Mouse (Mus musculus) stomach, postnatal 0 days (tissue): ENCODE measurements around the gene Kcna2.

Experiments used
- CTCF ChIP-seq: IDR thresholded peaks from 2 replicates; pipeline ENCODE4 v1.5.1; 2016; ENCODE audit warnings: antibody characterized with exemption, low read depth, mild to moderate bottlenecking, moderate library complexity
- EP300 ChIP-seq: optimal IDR thresholded peaks from 2 replicates; pipeline ENCODE3; 2016; ENCODE audit warnings: antibody characterized with exemption

DNA sequence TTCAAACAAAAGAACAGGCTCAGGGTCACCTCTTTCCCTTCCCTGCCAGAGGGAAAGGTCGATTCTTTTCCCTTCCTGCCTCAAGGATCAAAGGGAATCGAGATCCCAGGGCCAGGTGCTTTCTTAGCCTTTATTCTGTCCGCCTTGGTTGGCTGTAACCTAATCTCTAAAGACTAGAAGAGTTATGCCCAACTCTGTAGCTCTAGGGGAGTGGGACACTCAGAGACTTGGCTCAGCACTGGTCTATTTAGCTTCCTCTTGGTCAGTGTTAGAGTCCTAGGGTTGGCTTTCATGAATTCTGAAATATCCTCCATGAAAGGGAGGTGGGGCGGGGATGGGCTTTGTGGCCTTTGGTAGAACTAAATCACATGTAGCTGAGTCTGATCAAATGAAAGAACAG, 11.6 kb downstream of the Kcna2 start:
- TF ChIP-seq CTCF (no peak), EP300 (no peak)
